Mouse (Mus musculus): ENCODE measurements at regions not wholly inside any gene's neighbourhood (a gene's known extent, or its start where the extent isn't known, plus 50 kb on each side); places are given as distances from the start of the nearest gene placed in this dataset.

DNA sequence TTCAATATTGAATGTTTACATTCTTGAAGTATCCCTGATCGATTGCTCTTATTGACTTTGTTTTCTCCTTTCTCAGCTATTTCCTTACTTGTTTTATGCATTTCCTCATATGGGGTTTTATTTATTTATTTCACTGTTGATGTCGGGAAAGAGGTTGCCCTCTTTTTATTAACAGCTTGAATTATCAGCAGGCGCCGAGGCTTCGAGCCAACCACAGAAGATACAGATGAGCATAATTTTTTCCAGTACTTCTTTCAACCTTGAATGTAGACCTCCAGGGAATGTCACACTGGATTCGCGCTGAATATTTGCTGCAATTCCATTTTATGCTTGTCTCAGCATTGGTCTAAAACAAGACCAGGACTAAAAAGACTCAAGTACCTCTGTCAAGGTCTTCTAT, 183.4 kb upstream of the Cntn6 start:
- DNase-seq (ENCODE audit: low spot score in 2 of 2), result no peak

DNA sequence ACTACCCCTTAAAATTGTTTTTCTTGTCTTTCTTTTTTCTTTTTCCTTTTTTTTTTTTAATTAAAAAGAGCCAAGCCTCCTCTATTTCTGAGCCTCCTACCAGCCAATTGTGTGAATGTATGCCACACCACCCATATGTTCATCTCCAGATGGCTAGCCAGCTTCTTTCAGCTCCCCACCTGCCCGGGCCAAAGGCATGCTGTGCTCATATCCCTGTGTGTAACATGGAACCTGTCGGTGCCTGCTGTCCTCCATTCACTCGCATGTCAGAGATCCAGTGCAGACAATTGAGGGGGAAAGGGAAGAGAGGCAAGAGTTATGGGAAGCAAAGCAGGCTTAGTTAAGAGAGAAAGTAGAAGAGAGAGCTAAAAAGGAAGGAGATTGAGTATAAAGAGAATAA, 179.6 kb upstream of the Cntn6 start:
- DNase-seq (ENCODE audit: low spot score in 2 of 2), result peak in 1 of 2 experiments; percentile 2

DNA sequence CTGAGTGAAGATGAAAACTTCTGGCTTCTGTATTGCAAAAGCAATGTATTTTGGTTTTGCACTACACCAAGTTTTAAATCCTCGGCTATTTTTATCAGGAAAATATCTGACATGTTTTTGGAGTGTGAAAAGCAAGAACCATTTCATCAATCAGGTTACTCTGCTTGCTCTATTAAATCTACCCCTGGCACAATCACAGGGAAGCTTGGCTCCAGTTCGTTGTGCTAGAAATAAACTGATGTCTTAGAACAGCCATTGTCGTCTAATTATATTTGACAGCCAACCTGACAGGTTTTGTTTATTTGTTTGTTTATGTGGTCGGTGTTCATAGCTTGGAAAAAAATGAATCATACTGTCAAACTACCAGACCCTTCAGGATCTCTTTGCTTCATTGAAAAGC, 174.1 kb upstream of the Cntn6 start:
- DNase-seq (ENCODE audit: low spot score in 2 of 2), result no peak

DNA sequence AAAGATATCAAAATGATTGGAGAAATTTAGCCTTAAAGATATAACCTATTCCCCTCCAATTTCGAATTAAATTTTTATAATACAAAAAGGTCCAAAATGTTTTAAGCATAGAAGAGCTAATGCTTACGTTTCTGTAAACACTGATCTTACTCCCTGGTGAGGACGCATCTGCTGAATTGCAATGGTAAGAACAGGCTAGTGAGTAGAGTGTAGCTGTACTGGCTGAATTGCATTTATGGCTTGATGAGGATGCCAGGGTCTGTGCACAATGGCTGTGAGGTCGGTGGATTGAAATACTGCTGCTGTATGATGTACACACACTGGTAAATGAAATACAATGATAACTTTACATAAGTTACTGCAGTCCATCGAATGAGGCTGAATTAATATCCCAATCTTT, 170.4 kb upstream of the Cntn6 start:
- no peak for DNase-seq (ENCODE audit: low spot score in 2 of 2)

DNA sequence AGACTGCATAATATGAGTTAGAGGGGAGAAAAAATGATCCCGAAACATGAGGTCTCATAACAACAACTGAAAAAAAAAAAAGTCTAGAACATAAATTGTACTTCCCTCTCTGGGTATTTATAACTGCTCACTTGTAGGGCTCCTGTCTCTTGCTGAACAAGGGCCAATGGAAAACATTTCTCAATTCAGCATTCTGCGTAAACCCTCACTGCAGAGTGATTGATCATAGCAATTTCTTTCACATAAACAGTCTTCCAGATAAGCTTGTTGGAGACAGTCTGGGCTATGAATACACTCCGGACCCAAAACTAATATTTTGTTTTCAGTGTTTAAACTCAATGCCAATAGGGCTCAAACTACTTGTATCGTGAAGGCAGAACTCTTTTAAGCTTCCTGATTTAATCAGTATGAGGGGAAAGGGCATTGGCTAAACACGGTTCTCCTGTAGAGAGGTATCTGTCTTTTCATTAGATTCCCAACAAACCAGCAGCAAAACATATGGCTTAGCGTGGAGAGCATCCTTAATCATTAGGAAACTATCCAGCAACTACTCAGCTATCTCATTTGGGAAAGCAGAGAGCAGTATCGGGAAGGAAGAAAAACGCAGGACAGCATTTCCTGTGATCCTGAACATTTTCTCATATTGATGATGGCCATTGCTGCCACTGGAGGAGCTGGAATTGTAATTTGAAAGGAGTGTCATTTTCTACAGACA, 153.3 kb upstream of the Cntn6 start:
- DNase-seq (ENCODE audit: low spot score in 2 of 2), result no peak

DNA sequence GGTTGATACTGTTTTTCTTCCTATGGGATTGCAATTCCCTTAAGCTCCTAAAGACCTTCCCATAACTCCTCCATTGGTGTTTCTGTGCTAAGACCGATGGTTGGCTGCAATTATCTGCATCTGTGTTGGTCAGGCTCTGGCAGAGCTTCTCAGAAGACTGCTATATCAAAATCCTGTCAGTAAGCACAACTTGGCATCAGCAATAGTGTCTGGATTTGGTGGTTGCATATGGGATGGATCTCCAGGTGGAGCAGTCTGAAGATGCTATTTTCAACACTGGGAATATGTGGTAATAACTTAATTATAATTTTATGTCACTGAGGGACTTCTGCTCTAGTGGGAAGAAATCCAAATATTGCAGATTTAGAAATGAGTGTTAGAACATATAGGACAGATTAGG, 148.6 kb upstream of the Cntn6 start:
- no peak for DNase-seq (ENCODE audit: low spot score in 2 of 2)
